Mouse (Mus musculus): ENCODE data around the gene Fam217a. TPM values are rescaled to one million over a fixed set of nuclear protein-coding genes. Genes with fewer than 3 reads are reported as not detected.
"Not testable (repeated sequence)": the region's sequence is repeated elsewhere in the genome, so short reads cannot be mapped to it uniquely, and the experiment has no call there.

Gene Fam217a
- polyA plus RNA-seq, 2 experiments, result 1.0 to 1.2 TPM

- Histone ChIP-seq H3K4me1 (ENCODE audit: control insufficient read depth, insufficient read depth, low read length) (no peaks in the 10 kb centered on the region), H3K27ac (replicated peaks; ENCODE audit: low read depth, low read length) (no peak overlapping the region), H3K9me3 (ENCODE audit: control insufficient read depth, low read length) (no peaks in the 10 kb centered on the region), H3K36me3 (ENCODE audit: control insufficient read depth, insufficient read depth, low read length) (no peaks in the 10 kb centered on the region), H3K9ac (ENCODE audit: low read depth, low read length, severe bottlenecking) (peak overlapping the region; percentile 52; the same call in 1 of the 2 replicates), H3K4me2 (replicated peaks; ENCODE audit: low read depth, low read length, severe bottlenecking) (peak overlapping the region; percentile 69), H3K4me3 (replicated peaks; ENCODE audit: low read length) (peak overlapping the region; percentile 50), H3K27me3 (ENCODE audit: control insufficient read depth, insufficient read depth, low read length) (peaks cover 12% of the 10 kb centered on the region; the same call in 1 of the 2 replicates)
- ATAC-seq (ENCODE audit: low FRiP score, low read depth) (no peak), DNase-seq (ENCODE audit: low spot score) (no peak)
- WGBS, result 7% methylated on average over 14 of the region's 14 CpGs
- no peak for TF ChIP-seq POLR2A (IDR thresholded peaks at IDR 0.05; ENCODE audit: borderline replicate concordance, extremely low read depth, insufficient read depth, insufficient read length)
Measured at GRCm38 (mm10) chr13:34964419-34964818, 40.3 kb upstream of the Fam217a start.

DNA sequence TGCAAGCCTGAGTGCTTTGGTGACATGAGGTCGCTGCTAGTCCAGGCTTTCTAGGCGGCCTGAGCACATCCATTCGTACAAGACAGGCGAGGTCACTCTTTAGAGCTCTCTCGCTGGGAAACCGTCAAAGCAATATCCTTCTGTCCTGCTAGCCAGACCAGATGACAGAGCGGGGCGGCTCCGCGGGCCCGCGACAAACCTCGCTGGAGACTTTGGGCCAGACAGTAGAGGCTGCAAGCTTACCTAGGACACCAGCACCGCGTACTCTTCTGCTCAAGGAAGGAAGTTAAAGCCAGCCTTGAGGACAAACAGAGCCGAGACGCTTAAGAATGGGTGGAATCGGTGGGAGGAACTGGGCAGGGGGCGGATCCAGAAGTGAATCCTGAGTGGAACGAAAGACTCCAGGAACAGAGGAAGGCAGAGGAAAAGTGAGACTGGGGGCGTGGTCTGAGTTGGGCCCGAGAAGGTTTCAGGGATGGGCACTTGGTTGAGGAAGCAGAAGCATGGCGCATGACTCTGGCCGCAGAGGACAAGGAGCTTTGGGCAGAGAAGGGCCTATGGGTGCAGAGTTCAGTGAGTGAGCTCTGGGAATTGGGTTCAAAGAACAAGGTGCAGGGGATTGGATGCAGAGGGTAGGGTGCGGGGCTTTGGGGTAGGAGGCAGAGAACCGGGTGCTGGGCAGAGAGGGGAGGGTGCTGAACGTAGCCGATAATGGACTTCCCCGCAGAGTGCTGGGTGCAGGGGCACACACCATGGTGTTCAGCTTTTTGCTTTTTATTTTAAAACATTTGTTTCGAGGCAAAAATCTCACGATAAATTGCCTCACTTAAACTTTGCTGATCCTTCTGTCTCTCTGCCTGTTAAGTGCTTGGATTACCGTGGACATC lies 39.6 kb upstream of the Fam217a start, which contains the start of gene Eci3:
Eci3 (minus strand) TSS at position 300 of the 887 bp plus-strand sequence.
- H3K9ac ChIP-seq (ENCODE audit: low read depth, low read length, severe bottlenecking), result peak within 1 kb of the TSS; percentile 52
- peak within 1 kb of the TSS; percentile 69 for H3K4me2 ChIP-seq (replicated peaks; ENCODE audit: low read depth, low read length, severe bottlenecking)
- 2% methylated on average over 31 of the region's 32 CpGs for WGBS
- DNase-seq (ENCODE audit: low spot score) (peak; percentile 72), ATAC-seq (ENCODE audit: low FRiP score, low read depth) (peak; percentile 80)
- peaks cover 12% of the 10 kb centered on the region; the same call in 1 of the 2 replicates for H3K27me3 ChIP-seq (ENCODE audit: control insufficient read depth, insufficient read depth, low read length)
- no peak within 1 kb of the TSS for H3K27ac ChIP-seq (replicated peaks; ENCODE audit: low read depth, low read length)
- no peak for TF ChIP-seq POLR2A (IDR thresholded peaks at IDR 0.05; ENCODE audit: borderline replicate concordance, extremely low read depth, insufficient read depth, insufficient read length)
- no peaks in the 10 kb centered on the region for H3K9me3 ChIP-seq (ENCODE audit: control insufficient read depth, low read length)
- H3K4me1 ChIP-seq (ENCODE audit: control insufficient read depth, insufficient read depth, low read length), result no peaks in the 10 kb centered on the region
- peak within 1 kb of the TSS; percentile 50 for H3K4me3 ChIP-seq (replicated peaks; ENCODE audit: low read length)
- H3K36me3 ChIP-seq (ENCODE audit: control insufficient read depth, insufficient read depth, low read length), result no peaks in the 10 kb centered on the region

DNA sequence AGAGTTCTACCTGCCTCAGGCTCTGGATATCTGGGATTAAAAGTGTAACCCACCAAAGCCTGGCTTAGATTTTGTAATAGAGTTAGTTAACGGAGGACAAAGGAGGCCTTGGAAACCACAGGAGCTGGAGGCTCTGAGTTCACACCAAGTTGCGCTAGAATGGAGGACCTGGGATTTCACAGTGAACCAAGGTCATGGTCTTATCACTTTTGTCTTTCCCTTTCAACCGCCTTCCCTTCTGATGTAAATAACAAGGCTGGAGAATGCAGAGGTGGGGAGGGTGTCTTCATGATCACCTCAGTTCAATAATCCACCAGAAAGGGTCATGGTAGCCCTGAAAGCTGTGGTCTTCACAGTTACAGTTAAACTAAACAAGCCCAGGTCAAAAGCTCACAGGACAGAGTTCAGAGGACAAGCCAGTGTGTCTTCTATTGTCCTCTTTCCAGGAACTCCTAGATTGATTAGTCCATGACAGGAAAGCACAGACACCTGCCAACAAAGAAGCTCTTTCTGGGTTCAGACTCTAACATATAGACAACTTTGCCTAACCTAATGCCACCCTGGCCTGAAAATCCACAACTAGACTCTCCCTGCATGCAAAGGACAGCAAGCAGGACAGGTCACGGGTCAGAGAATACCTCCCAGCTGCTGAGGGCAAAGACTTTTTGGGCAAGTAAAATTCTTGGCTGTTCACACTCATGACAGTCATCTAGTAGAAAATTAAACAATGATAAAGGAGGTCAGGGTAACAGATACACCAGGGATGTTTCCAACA lies 37.1 kb upstream of the Fam217a start:
- H3K4me3 ChIP-seq (replicated peaks; ENCODE audit: low read length), result no peak overlapping the region
- H3K27ac ChIP-seq (replicated peaks; ENCODE audit: low read depth, low read length), result no peak overlapping the region
- no peaks in the 10 kb centered on the region for H3K36me3 ChIP-seq (ENCODE audit: control insufficient read depth, insufficient read depth, low read length)
- H3K9ac ChIP-seq (ENCODE audit: low read depth, low read length, severe bottlenecking), result no peak overlapping the region
- no peak overlapping the region for H3K4me2 ChIP-seq (replicated peaks; ENCODE audit: low read depth, low read length, severe bottlenecking)
- no peak for DNase-seq (ENCODE audit: low spot score)
- ATAC-seq (ENCODE audit: low FRiP score, low read depth), result no peak
- no peaks in the 10 kb centered on the region for H3K9me3 ChIP-seq (ENCODE audit: control insufficient read depth, low read length)
- H3K4me1 ChIP-seq (ENCODE audit: control insufficient read depth, insufficient read depth, low read length), result no peaks in the 10 kb centered on the region
- peaks cover 12% of the 10 kb centered on the region; the same call in 1 of the 2 replicates for H3K27me3 ChIP-seq (ENCODE audit: control insufficient read depth, insufficient read depth, low read length)
- no peak for TF ChIP-seq POLR2A (IDR thresholded peaks at IDR 0.05; ENCODE audit: borderline replicate concordance, extremely low read depth, insufficient read depth, insufficient read length)
- WGBS, result 83% methylated on average over 4 of the region's 4 CpGs

DNA sequence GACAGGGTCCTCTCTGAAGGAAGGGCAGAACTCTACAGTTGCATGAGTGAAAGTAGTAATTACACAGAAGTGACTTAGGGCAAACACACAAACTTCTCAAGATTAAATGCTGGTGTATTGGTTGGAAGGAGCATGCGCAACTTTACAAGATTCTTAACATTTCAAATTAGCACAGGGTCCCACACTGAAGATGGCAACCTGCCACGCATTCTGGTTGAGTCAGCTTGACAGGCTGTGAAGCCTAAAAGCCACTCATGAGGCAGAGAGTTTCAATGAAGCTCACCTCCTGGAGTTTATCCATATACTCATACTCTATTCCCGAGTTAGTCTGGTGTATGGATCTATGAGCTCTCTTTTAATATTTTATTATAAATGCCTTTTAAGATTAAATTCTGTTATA lies 34.0 kb upstream of the Fam217a start:
- 74% methylated on average over 3 of the region's 3 CpGs for WGBS

GRCm38 (mm10) chr13:34956901-34957300 lies 32.8 kb upstream of the Fam217a start:
- H3K4me2 ChIP-seq (replicated peaks; ENCODE audit: low read depth, low read length, severe bottlenecking), result no peak overlapping the region
- TF ChIP-seq POLR2A (IDR thresholded peaks at IDR 0.05; ENCODE audit: borderline replicate concordance, extremely low read depth, insufficient read depth, insufficient read length), result no peak
- DNase-seq (ENCODE audit: low spot score) (no peak), ATAC-seq (ENCODE audit: low FRiP score, low read depth) (no peak)
- H3K9ac ChIP-seq (ENCODE audit: low read depth, low read length, severe bottlenecking), result no peak overlapping the region
- H3K36me3 ChIP-seq (ENCODE audit: control insufficient read depth, insufficient read depth, low read length), result no peaks in the 10 kb centered on the region
- H3K4me1 ChIP-seq (ENCODE audit: control insufficient read depth, insufficient read depth, low read length), result no peaks in the 10 kb centered on the region
- no peak overlapping the region for H3K27ac ChIP-seq (replicated peaks; ENCODE audit: low read depth, low read length)
- H3K27me3 ChIP-seq (ENCODE audit: control insufficient read depth, insufficient read depth, low read length), result no peaks in the 10 kb centered on the region
- H3K4me3 ChIP-seq (replicated peaks; ENCODE audit: low read length), result no peak overlapping the region
- H3K9me3 ChIP-seq (ENCODE audit: control insufficient read depth, low read length), result no peaks in the 10 kb centered on the region
- WGBS, result 92% methylated on average over 4 of the region's 4 CpGs

More for the DNA sequence above, 34.0 kb upstream of the Fam217a start:
- not testable (repeated sequence) for H3K4me3 ChIP-seq (replicated peaks; ENCODE audit: low read length); DNase-seq (ENCODE audit: low spot score); H3K4me2 ChIP-seq (replicated peaks; ENCODE audit: low read depth, low read length, severe bottlenecking); H3K36me3 ChIP-seq (ENCODE audit: control insufficient read depth, insufficient read depth, low read length); H3K4me1 ChIP-seq (ENCODE audit: control insufficient read depth, insufficient read depth, low read length); H3K9ac ChIP-seq (ENCODE audit: low read depth, low read length, severe bottlenecking); ATAC-seq (ENCODE audit: low FRiP score, low read depth); H3K9me3 ChIP-seq (ENCODE audit: control insufficient read depth, low read length); H3K27ac ChIP-seq (replicated peaks; ENCODE audit: low read depth, low read length); H3K27me3 ChIP-seq (ENCODE audit: control insufficient read depth, insufficient read depth, low read length)

DNA sequence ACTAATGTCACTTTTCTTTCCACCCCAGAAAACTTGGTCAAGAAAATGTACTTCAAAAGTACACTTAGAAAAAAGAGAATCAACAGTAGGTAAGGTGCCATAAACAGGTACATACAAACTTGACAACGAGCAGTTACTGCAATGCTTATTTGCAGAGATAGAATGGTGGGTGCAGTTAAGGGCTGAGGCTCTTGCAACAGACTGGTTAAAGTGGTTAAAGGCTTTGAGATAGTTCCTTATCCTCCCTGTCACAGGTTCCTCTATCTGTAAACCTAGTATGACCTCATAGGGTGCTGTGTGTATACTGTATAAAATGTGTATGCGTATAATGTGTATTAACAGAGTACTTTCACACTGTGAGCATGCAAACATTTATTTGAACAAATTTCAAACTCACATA lies 27.3 kb upstream of the Fam217a start:
- not testable (repeated sequence) for DNase-seq (ENCODE audit: low spot score); H3K4me3 ChIP-seq (replicated peaks; ENCODE audit: low read length)
- WGBS, result 88% methylated on average over 2 of the region's 2 CpGs

More for the DNA sequence above, 27.3 kb upstream of the Fam217a start:
- not testable (repeated sequence) for H3K9ac ChIP-seq (ENCODE audit: low read depth, low read length, severe bottlenecking); H3K36me3 ChIP-seq (ENCODE audit: control insufficient read depth, insufficient read depth, low read length); H3K27ac ChIP-seq (replicated peaks; ENCODE audit: low read depth, low read length); H3K4me1 ChIP-seq (ENCODE audit: control insufficient read depth, insufficient read depth, low read length); H3K27me3 ChIP-seq (ENCODE audit: control insufficient read depth, insufficient read depth, low read length); H3K4me2 ChIP-seq (replicated peaks; ENCODE audit: low read depth, low read length, severe bottlenecking); ATAC-seq (ENCODE audit: low FRiP score, low read depth); H3K9me3 ChIP-seq (ENCODE audit: control insufficient read depth, low read length)
